Mouse (Mus musculus): ENCODE measurements around the gene Plekha1.

Plekha1 gene

DNA sequence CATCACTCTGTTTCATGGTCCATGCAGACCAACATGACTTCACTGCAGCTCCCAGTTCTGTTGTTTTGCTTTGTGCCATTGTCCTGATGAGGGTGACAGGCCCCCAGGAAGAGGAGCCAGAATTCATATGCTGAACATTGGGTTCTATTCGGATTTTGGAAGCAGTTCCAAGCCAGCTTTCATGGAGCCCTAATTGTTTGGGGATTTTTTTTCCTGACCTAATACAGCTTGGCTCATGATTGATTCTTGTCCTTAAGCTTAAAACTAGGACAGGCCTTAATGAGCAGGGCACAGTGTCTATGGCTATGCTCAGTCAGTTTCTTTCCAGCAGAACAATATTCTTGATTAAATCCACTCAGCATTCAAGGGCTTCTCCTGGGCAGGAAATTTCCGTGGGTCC lies 52.7 kb downstream of the Plekha1 start:
- no peak for DNase-seq (ENCODE audit: low read depth, low spot score)

- no peak for DNase-seq (ENCODE audit: low read depth, low spot score)
These were observed 57.6 kb downstream of the Plekha1 start for GRCm38 (mm10) chr7:130922981-130923731.

GRCm38 (mm10) chr7:130930401-130930800 lies 64.8 kb downstream of the Plekha1 start:
- no peak for DNase-seq (ENCODE audit: low read depth, low spot score)

GRCm38 (mm10) chr7:130932921-130933320 lies 67.4 kb downstream of the Plekha1 start:
- DNase-seq (ENCODE audit: low read depth, low spot score) = no peak

DNA sequence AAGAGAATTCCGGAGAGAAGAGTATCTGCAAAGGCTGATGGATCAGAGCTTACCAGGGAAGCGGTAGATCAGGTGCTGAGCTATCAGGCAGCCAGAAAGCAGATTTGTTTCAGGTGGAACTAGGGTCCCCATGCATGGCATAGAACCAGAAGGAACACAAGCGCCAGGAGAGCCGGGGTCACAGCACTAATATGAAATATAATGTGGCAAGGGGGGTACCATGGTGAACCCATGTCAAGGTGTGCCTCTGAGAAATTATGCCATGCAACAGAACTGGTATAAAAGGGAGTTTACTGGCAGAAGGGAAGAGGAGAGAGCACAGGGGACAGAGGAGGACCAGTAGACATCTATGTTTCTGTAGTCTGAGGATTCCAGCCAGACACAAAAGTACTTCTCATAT lies 69.1 kb downstream of the Plekha1 start:
- DNase-seq (ENCODE audit: low read depth, low spot score) = no peak

DNA sequence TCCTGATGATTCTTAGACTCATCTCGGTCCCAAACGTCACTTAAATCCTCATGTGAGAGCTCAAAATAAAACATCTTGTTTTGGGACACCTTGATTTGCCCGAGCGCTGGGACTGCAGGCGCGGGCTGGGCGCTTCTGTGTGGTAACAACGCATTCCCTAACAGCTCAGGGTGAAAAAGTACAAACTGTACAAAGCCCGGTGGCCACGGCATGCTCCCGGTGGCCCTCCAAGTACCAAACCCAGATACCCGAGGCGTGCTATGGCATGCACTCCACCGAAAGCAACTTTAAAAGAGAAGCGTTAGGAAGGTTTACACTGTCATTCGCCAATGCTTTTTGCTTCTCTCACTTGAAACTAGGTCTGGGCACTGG lies 69.9 kb downstream of the Plekha1 start:
- no peak for DNase-seq (ENCODE audit: low read depth, low spot score)

- DNase-seq (ENCODE audit: low read depth, low spot score) = no peak
These were observed 70.4 kb downstream of the Plekha1 start, which contains the start of gene Htra1 for GRCm38 (mm10) chr7:130935793-130936471. Htra1 (plus strand) TSS chr7:130936111.

- no peak for DNase-seq (ENCODE audit: low read depth, low spot score)
These were observed 71.0 kb downstream of the Plekha1 start for GRCm38 (mm10) chr7:130936472-130936951.

DNA sequence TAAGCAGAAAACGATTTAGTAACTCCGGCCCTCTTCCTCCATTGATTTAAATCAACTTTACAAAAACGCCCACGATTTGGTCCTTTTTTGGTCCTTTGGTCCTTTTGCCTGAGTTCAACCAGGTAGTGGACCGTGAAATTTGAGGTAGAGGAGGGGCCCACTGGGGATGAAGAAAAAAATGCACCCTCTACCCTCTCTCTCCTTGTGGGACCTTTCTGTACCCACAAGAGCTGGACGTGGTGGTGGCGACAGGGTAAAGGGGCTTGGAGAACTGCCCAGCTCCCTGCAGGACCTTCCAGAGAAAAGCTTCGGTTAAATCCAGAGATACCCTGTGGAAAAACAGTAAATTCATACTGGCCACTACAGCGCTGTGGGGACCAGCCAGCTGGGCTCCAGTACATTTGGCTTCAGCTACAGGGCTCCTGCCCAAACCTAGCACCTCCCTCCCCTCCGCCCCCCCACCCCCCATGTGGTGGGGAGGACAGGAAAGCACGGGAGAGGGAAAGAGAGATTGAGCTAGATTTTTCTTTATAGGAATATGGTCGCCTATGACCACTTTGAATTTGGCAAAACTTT lies 71.8 kb downstream of the Plekha1 start:
- no peak for DNase-seq (ENCODE audit: low read depth, low spot score)

DNA sequence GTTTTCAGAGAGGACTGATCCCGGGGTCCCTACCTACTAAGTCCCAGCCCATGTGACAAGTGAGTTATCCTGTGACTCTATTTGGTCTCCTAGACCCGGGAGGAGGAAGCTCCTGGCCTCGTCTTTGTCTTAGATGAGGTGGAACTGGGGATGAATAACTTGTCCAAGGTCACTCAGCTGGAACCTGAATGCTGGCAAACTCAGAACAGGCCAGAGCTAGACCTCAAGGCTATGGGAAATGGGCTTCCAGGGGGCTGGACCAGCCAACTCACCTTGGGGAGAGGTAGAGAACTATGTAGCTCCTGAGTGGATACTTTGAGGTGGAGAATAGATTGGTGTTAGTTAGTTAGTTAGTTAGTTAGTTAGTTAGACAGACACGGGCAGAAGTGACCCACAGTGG lies 72.4 kb downstream of the Plekha1 start:
- DNase-seq (ENCODE audit: low read depth, low spot score) = no peak

- DNase-seq (ENCODE audit: low read depth, low spot score) = no peak
These were observed 73.3 kb downstream of the Plekha1 start for GRCm38 (mm10) chr7:130938896-130939295.

DNA sequence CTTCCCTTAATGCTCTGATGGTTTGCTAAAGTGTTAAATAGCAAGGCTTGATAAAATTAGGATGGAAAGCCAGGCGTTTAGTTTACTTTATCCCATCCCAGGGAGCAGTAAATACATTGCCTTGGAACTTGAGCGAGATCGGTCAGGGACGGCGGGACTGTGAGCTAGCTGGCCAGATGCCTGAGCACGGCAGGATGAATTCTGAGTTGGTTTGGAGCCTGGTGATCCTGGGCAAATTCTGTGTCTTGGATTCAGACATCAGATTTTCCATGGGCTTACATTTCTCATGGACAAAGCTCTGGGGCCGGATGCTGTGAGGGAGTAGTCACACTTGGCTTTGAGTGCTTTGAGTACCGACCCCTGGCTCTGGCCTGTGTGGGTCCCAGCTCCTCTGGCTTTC lies 75.2 kb downstream of the Plekha1 start:
- no peak for DNase-seq (ENCODE audit: low read depth, low spot score)

- no peak for DNase-seq (ENCODE audit: low read depth, low spot score)
These were observed 77.8 kb downstream of the Plekha1 start for GRCm38 (mm10) chr7:130943280-130943895.

GRCm38 (mm10) chr7:130944766-130945475 lies 79.4 kb downstream of the Plekha1 start:
- no peak for DNase-seq (ENCODE audit: low read depth, low spot score)

DNA sequence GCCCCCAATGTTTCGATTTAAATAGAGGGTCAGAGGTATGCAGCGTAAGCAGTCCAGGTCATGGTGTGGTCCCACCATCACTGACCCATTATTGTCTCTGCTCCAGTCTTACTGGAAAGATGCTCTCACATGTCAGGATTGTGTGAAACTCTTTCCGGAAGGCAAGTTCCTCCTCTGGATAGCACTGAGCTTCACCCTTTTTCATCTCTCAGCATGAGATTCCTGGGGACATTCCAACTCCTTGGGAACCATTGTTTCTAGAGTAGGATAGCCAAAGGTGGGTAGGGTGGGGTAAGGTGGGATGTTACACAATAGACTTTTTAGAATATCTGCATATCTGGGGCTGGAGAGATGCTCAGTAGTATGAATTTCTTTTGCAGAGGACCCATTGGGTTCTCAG lies 80.2 kb downstream of the Plekha1 start:
- DNase-seq (ENCODE audit: low read depth, low spot score) = no peak

DNA sequence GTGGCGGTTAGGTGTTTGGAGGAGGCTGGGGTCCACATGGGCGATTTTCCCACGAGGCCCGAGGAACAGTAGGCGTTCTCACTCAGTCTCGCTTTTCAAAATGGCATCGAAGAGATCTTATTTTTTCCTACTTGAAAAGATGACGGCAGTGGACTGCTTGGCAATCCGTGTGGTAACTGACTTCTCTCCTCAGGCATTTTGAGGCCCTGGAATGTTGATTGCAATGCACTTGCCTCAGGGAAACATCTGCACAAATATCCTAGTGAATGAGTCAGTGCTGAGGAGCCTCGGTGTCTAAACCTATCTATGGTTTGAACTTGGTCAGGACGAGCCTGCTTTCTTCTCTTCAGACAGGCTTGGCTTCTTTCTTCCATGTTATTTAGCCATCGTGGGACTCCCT lies 80.7 kb downstream of the Plekha1 start:
- no peak for DNase-seq (ENCODE audit: low read depth, low spot score)

- no peak for DNase-seq (ENCODE audit: low read depth, low spot score)
These were observed 83.1 kb downstream of the Plekha1 start for GRCm38 (mm10) chr7:130948563-130949208.

- no peak for DNase-seq (ENCODE audit: low read depth, low spot score)
These were observed 83.8 kb downstream of the Plekha1 start for GRCm38 (mm10) chr7:130949331-130949751.

DNA sequence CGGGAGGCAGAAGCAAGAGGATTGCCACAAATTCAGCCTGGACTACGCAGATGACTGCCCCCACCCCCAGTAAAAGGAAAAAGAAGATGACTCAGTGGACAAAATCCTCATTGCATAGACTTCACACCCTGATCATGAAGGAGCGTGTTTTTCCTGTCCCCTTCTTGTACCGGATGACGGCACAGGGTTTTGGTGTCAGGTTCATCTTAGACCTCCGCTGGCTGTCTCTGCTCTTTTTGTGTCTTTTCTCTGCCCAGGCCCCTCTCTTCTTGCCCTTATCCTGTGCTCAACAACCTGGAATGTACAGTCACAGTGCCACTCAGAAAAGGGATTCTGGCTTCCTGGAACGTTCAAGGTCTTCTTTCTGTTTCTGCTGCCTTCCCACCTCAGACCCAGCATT lies 84.9 kb downstream of the Plekha1 start:
- no peak for DNase-seq (ENCODE audit: low read depth, low spot score)

GRCm38 (mm10) chr7:130951004-130951403 lies 85.4 kb downstream of the Plekha1 start:
- no peak for DNase-seq (ENCODE audit: low read depth, low spot score)

GRCm38 (mm10) chr7:130953376-130953775 lies 87.8 kb downstream of the Plekha1 start:
- no peak for DNase-seq (ENCODE audit: low read depth, low spot score)

Data from telencephalon, adult 2 months (tissue).